Mouse (Mus musculus): ENCODE results near the gene Ptprm. TPM values are rescaled to one million over a fixed set of nuclear protein-coding genes. Genes with fewer than 3 reads are reported as not detected.

Gene Ptprm
- total and polyA plus RNA-seq, 3 experiments = not detected

DNA sequence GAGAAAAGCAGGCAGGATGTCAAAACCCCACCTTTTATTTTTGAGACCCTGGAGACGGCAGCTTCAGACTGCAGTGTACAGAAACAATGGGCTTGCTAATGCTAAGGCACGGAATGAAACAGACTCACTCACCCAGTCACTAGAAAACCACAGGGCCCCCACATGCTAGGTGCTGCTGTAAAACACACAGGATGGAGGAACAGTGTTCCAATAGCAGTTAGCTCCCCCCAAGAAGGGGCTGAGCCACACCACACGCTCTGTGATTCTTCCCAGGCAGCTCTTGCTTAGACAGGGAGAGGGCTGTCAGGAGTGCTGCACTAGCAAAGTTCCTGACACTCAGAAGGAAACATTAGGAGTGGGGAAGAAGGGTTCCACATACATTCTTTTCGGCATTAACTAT is 306.6 kb downstream of the Ptprm start:
- no peak for DNase-seq (ENCODE audit: low read depth, low spot score)
- Histone ChIP-seq H3K79me2 (ENCODE audit: control insufficient read depth, insufficient read depth, low read length, poor library complexity) (no peaks in the 10 kb centered on the region), H3K4me3 (ENCODE audit: control insufficient read depth in 1 of 2, insufficient read depth in 1 of 2, low read depth in 2 of 2, low read length in 2 of 2) (no peak overlapping the region), H3K9me3 (replicated peaks; ENCODE audit: insufficient read depth, low read length) (no peaks in the 10 kb centered on the region), H3K4me1 (ENCODE audit: control insufficient read depth in 1 of 2, insufficient read depth in 2 of 2, low read length in 2 of 2) (no peaks in the 10 kb centered on the region), H3K27ac (ENCODE audit: control insufficient read depth, low read depth, low read length) (no peak overlapping the region), H3K36me3 (ENCODE audit: control insufficient read depth in 1 of 2, insufficient read depth in 2 of 2, low read length in 2 of 2) (no peaks in the 10 kb centered on the region), H3K9ac (ENCODE audit: control insufficient read depth, low read depth, low read length, poor library complexity, severe bottlenecking) (no peak overlapping the region), H3K27me3 (ENCODE audit: control insufficient read depth in 1 of 2, insufficient read depth in 2 of 2, low read length in 2 of 2) (no peaks in the 10 kb centered on the region)
- TF ChIP-seq TCF12 (IDR thresholded peaks at IDR 0.05; ENCODE audit: low read depth, low read length) = no peak

DNA sequence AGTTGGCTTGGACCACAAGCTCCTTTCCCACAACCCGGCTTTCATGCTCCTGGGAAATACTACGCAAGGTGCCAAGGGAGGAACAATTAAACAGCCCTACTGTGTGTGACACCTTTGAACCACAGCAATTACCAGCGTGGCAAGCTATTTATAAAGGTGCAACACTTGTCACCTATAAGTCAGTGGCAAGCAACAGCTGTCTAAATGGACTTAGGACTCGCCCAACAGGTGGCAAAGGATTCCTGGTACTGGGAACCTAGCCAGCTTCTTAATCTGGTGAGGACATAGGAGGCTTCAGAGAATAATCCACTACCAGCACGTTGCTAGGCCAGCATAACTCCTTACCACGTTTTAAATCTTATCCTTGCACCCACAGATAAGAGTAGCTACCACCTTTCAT is 315.7 kb downstream of the Ptprm start:
- Histone ChIP-seq H3K9me3 (replicated peaks; ENCODE audit: insufficient read depth, low read length) (no peaks in the 10 kb centered on the region), H3K9ac (ENCODE audit: control insufficient read depth, low read depth, low read length, poor library complexity, severe bottlenecking) (no peak overlapping the region), H3K4me3 (ENCODE audit: control insufficient read depth in 1 of 2, insufficient read depth in 1 of 2, low read depth in 2 of 2, low read length in 2 of 2) (no peak overlapping the region), H3K27ac (ENCODE audit: control insufficient read depth, low read depth, low read length) (no peak overlapping the region), H3K79me2 (ENCODE audit: control insufficient read depth, insufficient read depth, low read length, poor library complexity) (no peaks in the 10 kb centered on the region), H3K36me3 (ENCODE audit: control insufficient read depth in 1 of 2, insufficient read depth in 2 of 2, low read length in 2 of 2) (no peaks in the 10 kb centered on the region), H3K4me1 (ENCODE audit: control insufficient read depth in 1 of 2, insufficient read depth in 2 of 2, low read length in 2 of 2) (no peaks in the 10 kb centered on the region), H3K27me3 (ENCODE audit: control insufficient read depth in 1 of 2, insufficient read depth in 2 of 2, low read length in 2 of 2) (no peaks in the 10 kb centered on the region)
- DNase-seq (ENCODE audit: low read depth, low spot score) = no peak
- TF ChIP-seq UBTF (IDR thresholded peaks at IDR 0.05; ENCODE audit: borderline replicate concordance, insufficient read depth, low read depth, low read length) (no peak), EP300 (IDR thresholded peaks at IDR 0.05; ENCODE audit: low read depth in 1 of 2, low read length in 2 of 2) (no peak)

DNA sequence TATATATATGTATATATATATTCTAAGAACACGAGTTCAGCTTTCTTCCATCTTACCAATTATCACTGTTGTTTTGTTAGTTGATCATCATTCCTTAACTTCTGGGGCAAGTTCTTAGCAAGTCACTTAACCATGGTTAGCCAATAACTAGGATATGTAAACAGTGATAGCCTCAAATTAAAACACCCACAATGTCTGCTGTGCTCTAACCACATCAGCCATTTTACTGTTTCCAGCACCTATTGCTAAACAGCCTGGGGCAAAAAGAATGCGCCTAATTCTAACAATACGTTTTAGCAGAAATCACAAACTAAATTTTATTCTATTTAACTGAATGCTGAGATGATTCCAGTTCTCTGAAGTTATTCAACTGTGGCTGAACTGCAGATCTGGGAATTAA is 320.7 kb downstream of the Ptprm start:
- no peak overlapping the region for H3K4me3 ChIP-seq (ENCODE audit: control insufficient read depth in 1 of 2, insufficient read depth in 1 of 2, low read depth in 2 of 2, low read length in 2 of 2)
- TF ChIP-seq RCOR1 (IDR thresholded peaks at IDR 0.05; ENCODE audit: low read depth, low read length) (no peak), E2F4 (IDR thresholded peaks at IDR 0.05; ENCODE audit: borderline replicate concordance, low read depth, low read length) (no peak), ELF1 (IDR thresholded peaks at IDR 0.05; ENCODE audit: low read depth, low read length) (no peak)
- no peak overlapping the region for H3K9ac ChIP-seq (ENCODE audit: control insufficient read depth, low read depth, low read length, poor library complexity, severe bottlenecking)
- H3K4me1 ChIP-seq (ENCODE audit: control insufficient read depth in 1 of 2, insufficient read depth in 2 of 2, low read length in 2 of 2) = no peaks in the 10 kb centered on the region
- no peaks in the 10 kb centered on the region for H3K36me3 ChIP-seq (ENCODE audit: control insufficient read depth in 1 of 2, insufficient read depth in 2 of 2, low read length in 2 of 2)
- H3K9me3 ChIP-seq (replicated peaks; ENCODE audit: insufficient read depth, low read length) = no peaks in the 10 kb centered on the region
- DNase-seq (ENCODE audit: low read depth, low spot score) = no peak
- no peaks in the 10 kb centered on the region for H3K27me3 ChIP-seq (ENCODE audit: control insufficient read depth in 1 of 2, insufficient read depth in 2 of 2, low read length in 2 of 2)
- no peaks in the 10 kb centered on the region for H3K79me2 ChIP-seq (ENCODE audit: control insufficient read depth, insufficient read depth, low read length, poor library complexity)
- no peak overlapping the region for H3K27ac ChIP-seq (ENCODE audit: control insufficient read depth, low read depth, low read length)

DNA sequence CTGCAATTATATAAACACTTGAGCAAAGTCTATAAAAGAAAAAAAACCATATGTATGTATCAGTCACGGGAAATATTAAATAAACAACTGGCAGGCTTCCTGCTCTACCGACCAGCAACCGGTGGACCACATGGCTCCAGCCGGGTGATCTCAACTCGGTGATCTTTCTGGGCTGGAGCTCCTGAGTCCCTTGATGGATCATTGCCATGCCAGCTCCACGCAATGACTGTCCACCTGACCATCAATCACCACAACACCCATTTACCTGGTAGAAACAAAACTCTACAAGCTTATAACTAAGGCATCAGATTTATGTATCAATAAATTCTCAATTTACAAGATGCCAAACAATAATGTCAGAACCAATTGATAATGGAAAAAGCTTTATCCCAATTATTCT is 322.2 kb downstream of the Ptprm start:
- DNase-seq (ENCODE audit: low read depth, low spot score) = no peak
- Histone ChIP-seq H3K36me3 (ENCODE audit: control insufficient read depth in 1 of 2, insufficient read depth in 2 of 2, low read length in 2 of 2) (no peaks in the 10 kb centered on the region), H3K27ac (ENCODE audit: control insufficient read depth, low read depth, low read length) (no peak overlapping the region), H3K9me3 (replicated peaks; ENCODE audit: insufficient read depth, low read length) (no peaks in the 10 kb centered on the region), H3K27me3 (ENCODE audit: control insufficient read depth in 1 of 2, insufficient read depth in 2 of 2, low read length in 2 of 2) (no peaks in the 10 kb centered on the region), H3K79me2 (ENCODE audit: control insufficient read depth, insufficient read depth, low read length, poor library complexity) (no peaks in the 10 kb centered on the region), H3K4me1 (ENCODE audit: control insufficient read depth in 1 of 2, insufficient read depth in 2 of 2, low read length in 2 of 2) (no peaks in the 10 kb centered on the region), H3K4me3 (ENCODE audit: control insufficient read depth in 1 of 2, insufficient read depth in 1 of 2, low read depth in 2 of 2, low read length in 2 of 2) (no peak overlapping the region), H3K9ac (ENCODE audit: control insufficient read depth, low read depth, low read length, poor library complexity, severe bottlenecking) (no peak overlapping the region)
- TF ChIP-seq MYB (IDR thresholded peaks at IDR 0.05; ENCODE audit: low read depth, low read length) = no peak
- no peak for TF ChIP-seq MXI1 (IDR thresholded peaks at IDR 0.05; ENCODE audit: low read depth, low read length)
- no peak for TF ChIP-seq CHD1 (IDR thresholded peaks at IDR 0.05; ENCODE audit: low read depth, low read length)
- no peak for TF ChIP-seq BHLHE40 (IDR thresholded peaks at IDR 0.05; ENCODE audit: borderline replicate concordance, low read depth, low read length)
- no peak for TF ChIP-seq MAZ (IDR thresholded peaks at IDR 0.05; ENCODE audit: low read depth, low read length)
- TF ChIP-seq NRF1 (IDR thresholded peaks at IDR 0.05; ENCODE audit: insufficient read depth, low read depth, low read length, poor library complexity, severe bottlenecking) = no peak
